Mouse (Mus musculus): ENCODE data around the gene Fabp7.

Gene Fabp7

DNA sequence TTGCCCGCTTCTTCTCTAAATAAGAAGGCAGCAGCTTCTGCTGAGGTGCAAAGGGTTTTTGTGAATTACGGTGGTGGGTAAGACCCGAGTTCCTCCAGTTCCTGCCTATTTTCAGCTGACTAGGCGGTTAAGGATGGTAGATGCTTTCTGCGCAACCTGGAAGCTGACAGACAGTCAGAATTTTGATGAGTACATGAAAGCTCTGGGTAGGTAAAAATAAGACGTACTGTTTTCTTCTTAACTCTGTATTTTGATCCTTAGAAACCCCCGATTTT, at the start of gene Fabp7:
Fabp7 (plus strand) TSS at position 6 of the 275 bp plus-strand sequence.
- DNase-seq (ENCODE audit: low spot score in 2 of 2), result no peak

DNA sequence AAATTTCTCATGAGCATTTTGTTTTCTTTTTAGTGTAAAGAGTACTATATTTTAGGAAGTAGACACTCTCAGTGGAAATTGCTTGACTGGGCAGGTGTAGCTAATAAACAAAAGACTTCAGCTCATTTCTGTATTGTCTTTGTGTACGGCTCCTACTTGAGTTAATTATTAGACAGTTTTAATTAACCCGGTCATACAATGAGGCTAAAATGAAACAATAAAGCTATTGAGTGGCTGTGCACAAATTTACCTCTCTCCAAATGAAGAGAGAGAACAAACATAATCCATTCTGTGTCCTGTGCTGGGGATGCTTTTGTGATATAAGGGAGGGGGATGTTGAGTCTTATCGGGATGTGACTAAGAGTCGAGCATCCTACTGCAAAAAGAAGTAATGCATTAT, 43.9 kb upstream of the Fabp7 start:
- DNase-seq (ENCODE audit: low spot score in 2 of 2), result no peak

DNA sequence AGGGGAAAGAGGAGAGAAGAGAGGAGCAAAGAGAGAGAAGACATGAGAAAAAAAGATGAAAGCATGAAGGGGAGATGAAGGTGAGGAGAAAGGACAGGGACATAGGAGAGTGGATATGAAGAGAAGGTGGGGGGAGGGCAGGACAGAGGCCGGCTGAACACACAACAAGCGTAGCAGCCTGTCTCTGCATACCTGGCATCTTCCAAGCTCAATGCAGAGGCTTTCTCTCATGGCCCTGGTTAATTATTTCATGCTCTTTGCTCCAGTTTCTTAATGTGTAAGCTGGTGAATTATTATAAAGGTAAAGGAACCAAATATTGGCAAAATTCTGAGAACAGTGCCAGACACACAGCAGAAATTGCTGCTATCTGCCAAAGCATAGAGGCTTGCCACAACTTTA, 43.3 kb upstream of the Fabp7 start:
- DNase-seq (ENCODE audit: low spot score in 2 of 2), result no peak

DNA sequence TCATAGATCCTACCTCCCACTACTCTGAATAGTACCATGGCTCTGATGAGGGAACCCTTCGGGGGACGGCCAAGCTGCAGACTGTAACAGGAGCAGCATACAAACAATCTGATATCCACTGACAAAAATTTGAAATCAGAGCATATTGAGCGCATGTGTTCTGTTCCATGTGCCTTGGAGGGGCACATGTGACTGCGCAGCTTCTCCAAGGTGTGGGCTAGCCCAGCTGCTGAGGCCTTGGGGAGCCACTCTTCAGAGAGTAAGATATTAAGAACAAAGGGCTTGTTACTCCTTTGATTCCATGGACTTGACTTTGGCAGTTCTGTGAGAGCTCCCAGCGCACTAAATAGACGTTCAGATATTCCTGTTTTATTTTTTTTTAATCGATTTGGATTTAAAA, 41.6 kb upstream of the Fabp7 start:
- DNase-seq (ENCODE audit: low spot score in 2 of 2), result no peak

DNA sequence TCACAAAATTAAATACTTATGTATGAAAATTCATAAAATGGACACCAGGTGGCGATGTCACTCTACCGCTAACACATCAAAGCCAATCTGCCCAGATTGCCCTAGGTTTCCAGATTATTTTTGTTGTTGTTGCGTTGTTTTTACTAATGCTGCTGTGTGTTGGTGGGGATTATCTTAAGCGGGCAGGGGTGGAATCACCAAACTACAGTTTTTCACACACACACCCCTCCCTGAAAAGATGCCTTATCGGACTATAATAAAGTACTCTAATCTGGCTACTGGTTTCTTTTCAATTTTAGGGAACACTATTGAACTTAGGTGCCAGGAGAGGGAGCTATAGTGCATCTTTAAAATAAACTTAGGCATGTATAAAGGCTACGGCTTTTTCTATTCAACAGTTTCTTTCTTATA, 41.1 kb upstream of the Fabp7 start:
- DNase-seq (ENCODE audit: low spot score in 2 of 2), result peak; percentile 3 to 34

DNA sequence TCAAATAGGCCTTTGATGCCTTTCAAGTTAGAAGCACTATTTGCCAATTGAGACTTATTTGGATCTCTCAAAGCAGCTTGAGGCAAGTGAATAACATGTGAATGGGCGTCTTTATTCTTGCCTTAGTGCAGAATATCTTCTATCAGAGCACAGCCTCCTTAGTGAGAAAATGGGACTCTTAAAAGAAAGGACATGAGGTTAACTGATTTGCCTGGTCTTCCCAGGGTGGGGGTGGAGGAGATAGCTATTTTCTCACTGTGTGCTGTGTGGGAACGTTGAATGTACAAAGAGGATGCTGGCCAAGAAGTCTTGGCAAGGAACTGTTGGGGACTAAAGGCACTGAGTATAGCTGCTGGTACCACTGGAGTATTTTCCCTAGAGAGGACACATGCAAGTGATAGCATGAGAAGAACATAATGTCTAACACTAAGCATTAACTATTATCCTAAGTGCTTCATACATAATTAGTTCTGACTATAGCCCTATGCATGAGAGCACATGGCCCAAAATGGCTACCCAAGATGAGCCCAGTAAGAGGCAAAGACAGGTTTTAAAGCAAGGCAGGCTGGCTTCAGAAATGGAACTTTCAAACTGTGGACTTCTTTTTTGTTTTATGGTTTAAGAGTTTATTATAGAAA, 40.4 kb upstream of the Fabp7 start:
- DNase-seq (ENCODE audit: low spot score in 2 of 2), result no peak

DNA sequence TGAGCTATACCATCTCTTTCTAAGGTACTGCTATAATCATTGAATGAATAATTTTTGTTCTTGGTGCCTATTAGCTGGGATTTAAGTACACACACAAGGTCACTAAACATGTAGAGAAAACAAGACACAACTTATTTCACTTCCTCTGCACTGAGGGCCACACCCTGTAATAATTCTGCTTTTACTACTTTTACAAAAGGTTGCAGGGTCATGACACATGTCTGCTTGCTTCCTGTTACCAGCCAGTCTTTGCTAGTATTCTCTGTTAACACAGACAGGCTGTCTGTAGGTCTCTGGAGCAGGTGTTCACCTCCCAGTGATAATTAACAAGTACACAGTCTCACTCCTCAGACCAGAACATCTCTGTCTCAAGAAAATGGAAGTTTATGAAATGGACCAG, 39.2 kb upstream of the Fabp7 start:
- DNase-seq (ENCODE audit: low spot score in 2 of 2), result no peak

DNA sequence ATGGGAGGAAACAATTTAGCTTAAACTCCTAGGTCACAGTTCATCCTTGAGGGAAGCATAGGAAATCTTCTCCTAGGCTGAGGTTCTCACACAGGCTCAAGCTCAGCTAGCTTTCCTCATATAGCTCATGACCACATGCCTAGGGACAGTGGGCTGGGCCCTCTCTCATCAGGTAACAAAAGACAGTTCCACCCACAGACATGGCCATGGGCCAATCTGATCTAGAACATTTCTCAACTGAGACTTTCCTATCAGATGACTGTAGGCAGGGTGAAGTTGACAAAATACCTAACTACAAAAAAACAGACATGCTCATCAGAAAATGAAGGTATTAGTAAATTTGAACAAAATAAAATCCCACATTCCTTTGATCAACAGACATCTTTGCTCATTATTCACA, 37.6 kb upstream of the Fabp7 start:
- DNase-seq (ENCODE audit: low spot score in 2 of 2), result peak; percentile 3 to 6

DNA sequence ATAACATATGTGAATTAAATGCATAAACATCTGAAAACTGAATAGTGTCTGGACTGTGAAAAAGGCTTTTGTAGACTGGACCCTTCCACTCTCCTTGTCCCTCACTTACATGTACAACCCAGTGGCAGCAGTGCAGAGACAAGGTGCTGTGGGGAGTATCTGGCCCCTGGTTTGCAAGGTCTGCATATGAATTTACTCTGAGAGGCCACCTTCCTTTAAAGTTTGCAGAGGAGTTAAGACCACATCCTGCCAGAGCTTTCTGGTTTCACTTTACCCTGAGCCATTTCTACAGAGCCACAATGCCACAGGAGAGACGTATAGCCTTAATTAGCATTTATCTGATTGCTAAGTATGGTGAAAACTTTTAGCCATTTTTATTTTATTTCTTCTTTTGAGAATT, 31.3 kb upstream of the Fabp7 start:
- DNase-seq (ENCODE audit: low spot score in 2 of 2), result no peak

DNA sequence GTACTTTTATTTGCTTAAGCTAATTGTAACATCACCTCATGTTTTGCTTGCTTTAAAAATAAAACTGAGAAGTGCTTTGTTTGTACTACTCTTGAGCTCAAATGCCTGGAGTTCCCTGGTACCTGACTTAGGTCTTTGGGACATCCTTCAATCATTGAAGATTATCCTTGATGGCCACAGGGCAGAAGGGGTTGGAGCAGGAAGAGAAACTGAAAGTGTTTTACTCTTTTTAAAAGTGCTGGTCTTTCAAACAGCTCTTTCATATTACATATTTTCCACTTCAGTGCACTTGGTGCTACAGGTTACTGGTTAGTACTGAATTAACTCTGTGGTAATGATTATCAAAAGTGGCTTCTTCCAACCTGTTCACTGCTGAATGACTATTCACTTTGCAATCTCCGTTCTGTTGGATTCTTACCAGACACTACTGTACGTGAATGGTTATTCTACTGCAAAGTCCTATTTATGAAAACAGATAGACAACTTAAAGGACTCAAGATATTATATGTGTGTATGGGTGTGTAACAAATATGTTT, 29.4 kb upstream of the Fabp7 start:
- DNase-seq (ENCODE audit: low spot score in 2 of 2), result no peak

DNA sequence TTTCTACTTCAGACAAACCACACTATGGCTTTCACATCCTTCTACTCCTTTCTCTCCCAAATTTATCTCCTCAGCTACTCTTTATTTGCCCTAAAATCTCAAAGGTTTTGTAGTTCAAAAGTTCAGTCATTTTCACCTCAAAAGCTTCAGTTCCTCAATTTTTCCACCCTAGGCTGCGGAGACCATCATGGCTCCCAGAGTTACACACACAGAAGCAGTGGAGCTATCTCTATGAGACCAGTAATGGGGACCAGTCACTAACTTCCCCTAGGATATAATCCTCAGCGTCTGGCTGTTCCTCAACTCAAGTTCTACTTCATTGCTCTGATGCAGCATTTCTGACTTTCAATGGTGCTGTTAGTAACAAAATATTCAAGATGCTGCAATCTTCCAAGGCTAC, 25.7 kb upstream of the Fabp7 start:
- DNase-seq (ENCODE audit: low spot score in 2 of 2), result no peak

DNA sequence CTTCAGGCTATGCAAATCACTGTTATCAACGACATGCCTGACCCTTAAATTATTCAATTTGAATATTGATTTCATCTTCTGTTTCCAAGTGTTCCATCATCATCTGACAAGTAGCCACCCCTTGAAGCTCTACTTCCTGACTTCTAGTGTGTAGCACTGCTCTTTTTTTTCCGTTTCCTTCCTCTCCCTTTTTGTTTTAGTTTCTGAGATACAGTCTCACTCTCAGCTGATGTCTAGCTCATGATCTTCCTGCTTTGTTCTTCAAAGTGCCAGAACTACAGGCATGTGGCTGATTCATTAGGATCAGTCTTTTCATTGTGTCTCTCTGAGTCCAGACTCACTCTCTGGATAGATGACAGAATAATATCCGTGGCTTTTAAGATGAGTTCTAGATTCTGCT, 24.0 kb upstream of the Fabp7 start:
- DNase-seq (ENCODE audit: low spot score in 2 of 2), result no peak

DNA sequence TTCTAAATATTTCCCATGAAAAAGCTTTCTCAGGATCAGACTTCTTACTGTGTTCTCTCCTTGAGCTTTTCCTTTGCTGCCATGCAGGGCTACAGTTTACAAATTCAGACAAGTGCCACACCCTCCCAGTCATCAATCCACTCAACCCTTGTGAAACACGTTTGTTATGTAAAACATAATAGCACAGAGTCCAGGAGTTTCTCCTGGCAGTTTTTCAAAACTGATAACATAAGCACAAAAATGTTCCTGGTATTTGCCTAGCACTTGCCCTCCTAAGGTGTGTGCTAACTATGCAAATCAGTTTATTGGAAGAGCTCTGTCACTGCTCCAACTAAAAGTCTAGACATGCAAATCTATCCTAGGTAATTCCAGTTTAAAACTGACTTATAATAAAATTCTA, 21.6 kb upstream of the Fabp7 start:
- DNase-seq (ENCODE audit: low spot score in 2 of 2), result no peak

DNA sequence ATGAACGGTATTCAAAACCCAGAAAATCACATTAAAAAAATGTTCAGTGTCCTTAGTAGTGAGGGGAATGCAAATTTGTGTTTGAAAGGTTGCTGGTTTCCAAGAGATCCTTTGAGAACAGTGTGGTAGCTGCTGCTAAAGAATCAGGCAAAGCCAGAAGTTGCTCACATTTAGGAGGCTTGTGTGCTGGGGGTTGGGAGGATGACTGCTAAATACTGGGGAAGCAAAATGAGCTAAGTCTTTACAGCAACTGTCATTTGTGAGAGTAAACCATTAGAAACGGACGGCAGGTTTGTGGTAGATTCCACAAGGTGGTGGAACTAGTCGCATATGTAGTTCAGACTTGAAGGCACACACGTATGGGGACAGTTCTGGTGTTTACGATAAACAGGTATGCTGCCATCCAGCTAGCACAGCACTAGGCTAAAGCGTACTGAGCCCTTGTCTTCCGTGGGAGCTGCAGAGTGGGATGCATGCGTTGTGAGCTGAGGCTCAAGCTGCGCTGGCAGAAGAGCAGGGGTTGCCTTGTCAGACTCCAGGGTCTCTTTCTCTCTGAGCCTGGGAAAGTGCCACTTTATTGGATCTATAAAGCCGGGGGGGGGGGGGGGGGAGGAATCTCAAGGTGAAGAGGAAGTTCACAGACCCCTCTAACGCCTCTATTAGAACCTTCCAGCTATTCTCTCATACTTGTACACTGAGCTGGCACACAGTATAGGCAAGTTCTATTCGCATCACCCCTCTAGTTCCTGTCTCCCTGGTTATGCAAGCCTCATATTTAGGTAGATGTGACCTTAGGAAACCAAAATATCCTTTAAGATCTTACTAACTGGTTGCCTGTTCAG, 1.2 kb upstream of the Fabp7 start:
- DNase-seq (ENCODE audit: low spot score in 2 of 2), result no peak

DNA sequence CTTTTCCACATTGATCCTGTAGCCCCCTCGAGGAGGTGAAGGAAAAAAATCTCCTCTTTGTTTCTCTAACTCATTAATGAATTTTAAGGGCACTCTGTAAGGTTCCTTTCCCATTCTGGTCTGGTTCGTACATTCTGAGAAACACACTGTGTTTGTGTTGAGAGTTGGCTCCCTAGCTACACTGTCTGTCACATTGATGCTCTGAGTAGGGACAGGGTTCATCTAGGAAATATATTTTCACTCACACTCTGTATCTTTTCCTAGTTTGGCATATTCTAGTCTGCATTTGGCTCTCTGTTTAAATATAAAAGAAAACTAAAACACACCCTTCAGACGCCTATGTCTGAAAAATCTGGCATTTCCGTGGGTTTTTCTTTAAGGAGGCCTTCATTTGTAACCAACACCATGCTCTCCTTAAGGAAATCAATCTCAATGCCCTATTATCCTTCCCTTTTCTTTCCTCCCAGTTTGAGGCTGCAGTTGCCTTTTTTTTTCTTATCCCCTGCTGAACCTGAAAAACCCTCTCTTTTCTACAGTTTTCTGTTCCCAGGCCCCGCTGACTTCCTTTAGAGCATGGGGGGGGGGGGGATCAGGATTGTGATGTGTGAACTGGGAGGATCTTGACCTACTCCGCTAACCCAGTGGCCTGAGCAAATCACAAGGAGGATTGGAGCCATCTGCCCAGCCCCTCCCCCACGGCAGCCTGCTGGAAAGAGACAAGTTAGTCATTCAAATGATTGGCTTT, 378 bp upstream of the Fabp7 start:
- peak; percentile 10 to 46 for DNase-seq (ENCODE audit: low spot score in 2 of 2)

DNA sequence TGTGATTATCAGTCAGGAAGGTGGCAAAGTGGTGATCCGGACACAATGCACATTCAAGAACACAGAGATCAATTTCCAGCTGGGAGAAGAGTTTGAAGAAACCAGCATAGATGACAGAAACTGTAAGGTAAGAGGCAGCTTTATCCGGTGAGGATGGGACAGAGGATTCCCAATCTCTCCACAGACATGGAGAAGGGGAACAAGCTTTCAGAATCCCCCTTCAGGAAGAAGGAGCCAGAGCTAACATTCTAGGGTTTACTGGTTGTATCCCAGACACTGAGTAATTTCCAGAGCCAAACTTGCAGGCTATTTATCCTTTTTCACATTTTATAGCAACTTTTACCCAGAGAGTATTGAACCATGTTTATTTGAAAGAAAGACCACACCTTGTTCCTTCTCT, 871 bp downstream of the Fabp7 start:
- no peak for DNase-seq (ENCODE audit: low spot score in 2 of 2)

DNA sequence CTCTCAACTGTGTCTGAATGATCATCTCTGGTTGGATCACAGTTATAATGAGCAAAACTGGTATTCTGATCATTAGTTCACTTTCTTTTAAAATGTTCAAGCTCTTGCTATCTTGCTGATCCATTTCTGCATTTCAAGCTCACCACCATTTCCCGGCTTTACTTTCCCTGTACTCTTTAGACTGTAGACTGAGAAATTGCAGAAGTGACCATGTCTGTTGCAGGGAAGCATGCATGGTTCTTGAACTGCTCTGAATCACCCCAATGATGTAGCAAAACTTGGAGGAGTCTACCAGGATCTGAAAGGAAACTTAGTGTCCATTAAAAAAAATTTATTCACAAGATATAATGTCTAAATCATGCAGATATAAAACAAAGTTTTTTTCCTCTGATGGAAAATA, 8.3 kb downstream of the Fabp7 start:
- no peak for DNase-seq (ENCODE audit: low spot score in 2 of 2)

DNA sequence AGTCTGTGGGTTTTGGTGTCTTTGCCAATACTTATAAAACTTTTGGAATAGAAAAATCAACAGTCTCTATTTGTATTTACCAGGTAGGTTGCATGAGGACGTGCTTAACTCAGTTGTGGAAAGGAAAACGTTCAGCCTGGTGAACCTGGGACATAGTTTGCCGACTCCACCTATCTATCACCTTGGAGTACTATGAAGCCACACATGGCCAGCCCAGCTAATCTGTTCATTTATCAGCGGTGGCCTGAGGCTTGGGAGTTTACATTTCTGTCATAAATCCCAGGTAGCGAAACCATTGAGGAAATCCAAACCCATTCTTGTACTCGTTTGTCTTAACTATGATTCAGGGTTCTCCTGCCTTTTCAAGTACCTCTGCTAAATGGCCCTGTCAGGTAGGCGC, 9.3 kb downstream of the Fabp7 start, which contains the start of gene Smpdl3a:
Smpdl3a (plus strand) TSS at position 318 of the 400 bp plus-strand sequence.
- DNase-seq (ENCODE audit: low spot score in 2 of 2), result no peak

DNA sequence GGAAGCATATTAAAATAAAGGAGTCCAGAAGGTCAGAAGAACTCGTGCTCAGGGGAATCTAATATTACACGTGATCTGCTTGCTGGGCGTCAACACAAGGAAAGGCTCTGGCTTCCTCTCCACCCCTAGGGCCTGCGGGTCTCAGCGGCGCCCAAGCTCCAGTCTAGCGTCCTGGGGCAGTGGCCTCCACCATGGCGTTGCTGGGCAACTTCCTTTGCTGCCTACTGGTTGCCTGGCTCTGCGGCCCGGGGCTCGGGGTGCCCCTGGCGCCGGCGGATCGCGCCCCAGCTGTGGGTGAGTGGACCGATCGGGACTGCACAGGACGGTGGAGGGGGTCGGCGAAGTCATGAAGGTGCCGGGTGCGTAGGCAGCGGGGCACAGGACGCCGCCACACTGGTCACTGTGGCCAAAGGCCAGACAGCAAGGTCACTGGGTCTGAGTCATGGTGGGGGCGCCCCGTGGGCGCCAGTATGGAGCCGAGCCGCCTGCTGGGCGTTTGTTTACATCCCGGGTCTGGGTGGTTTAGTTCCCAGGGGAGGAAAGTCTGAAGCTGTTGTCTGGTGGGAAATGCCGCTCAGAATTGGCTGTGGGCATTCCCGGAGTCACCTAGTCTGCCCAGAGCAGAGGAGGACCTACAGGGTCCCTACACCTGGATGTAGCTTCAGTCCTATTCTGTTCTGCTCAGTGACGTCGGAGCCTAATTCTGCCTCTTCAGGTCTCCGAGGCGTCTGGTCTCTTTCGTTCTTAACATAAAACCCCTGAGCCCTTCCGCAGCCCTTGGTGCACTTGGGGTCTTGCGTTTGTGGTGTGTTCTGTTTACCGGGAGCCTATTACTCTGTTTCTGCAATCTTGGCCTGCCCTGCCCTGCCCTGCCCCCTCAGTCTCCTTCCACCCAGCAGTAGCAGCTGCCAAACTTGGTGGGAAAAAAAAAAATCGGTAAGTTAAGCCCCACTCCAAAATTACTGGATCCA, 10.1 kb downstream of the Fabp7 start:
- DNase-seq (ENCODE audit: low spot score in 2 of 2), result peak; percentile 32 to 45

DNA sequence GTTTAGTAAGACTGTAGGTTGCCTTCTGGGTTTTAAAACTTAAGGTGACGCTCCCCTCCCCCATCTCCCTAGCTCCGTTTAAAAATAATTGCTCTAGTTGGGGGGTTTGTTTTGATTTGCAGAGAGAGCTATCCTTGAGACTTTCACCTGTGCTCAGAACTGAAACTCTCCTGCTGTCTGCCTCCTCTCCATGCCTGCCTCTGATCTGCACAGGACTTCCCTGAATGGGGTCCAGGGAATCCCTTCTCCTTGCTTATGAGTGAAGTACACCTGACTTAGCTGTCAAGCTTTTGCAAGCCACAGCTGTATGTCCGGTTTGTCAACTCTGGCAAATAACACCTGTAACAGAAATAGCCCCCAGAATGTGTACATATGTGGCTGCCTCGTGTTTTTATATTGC, 10.9 kb downstream of the Fabp7 start:
- DNase-seq (ENCODE audit: low spot score in 2 of 2), result no peak

DNA sequence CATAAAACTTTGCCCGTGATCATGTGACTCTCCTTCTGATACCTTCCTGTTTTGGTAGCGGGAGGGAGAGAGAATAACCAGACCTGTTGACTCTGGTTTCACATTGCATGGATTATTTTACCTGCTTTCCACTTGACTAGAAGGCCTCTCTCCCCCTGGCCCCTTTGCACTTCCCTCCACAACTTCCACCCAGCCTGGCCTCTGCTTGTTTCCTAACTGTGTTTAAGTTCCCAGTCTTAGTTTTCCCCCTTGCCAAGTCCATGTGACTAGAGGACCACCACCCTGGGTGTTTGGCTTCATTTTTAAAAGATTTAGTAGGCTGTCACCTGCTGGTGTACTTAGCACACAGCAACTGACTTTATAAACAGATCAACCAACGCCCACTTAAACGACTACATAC, 11.4 kb downstream of the Fabp7 start:
- DNase-seq (ENCODE audit: low spot score in 2 of 2), result no peak

Measured in urinary bladder, postnatal 36 days (tissue).